Mouse (Mus musculus) ES-E14 (cell line): ENCODE measurements around the gene Rab44. TPM values are rescaled to one million over a fixed set of nuclear protein-coding genes. Genes with fewer than 3 reads are reported as not detected.
A peak's percentile ranks its signal among the peaks of the same experiment; 100 is the strongest.

Source experiments
- DNase-seq: peaks from one replicate; pipeline ENCODE4 v3.0.0-alpha.2; 2013; ENCODE audit warnings: low read depth, low spot score
- H3K27ac ChIP-seq: 2 replicates; pipeline ENCODE4 v1.5.1; 2012; ENCODE audit warnings: low read depth, mild to moderate bottlenecking, low read length, moderate library complexity, mixed read lengths; ENCODE audit not compliant: poor library complexity, insufficient read depth, severe bottlenecking
- H3K36me3 ChIP-seq: 2 replicates; pipeline ENCODE4 v1.6.1; 2012; ENCODE audit warnings: mild to moderate bottlenecking, low read length, moderate library complexity, mixed read lengths; ENCODE audit not compliant: control insufficient read depth, poor library complexity, insufficient read depth, severe bottlenecking
- H3K4me1 ChIP-seq, 2 experiments: fragments of 150-350 bp in 1 of 2; sonication (generic) in 1 of 2; 2 replicates each; pipeline ENCODE4 v1.6.1; 2012; ENCODE audit warnings: low read length in 2 of 2, mild to moderate bottlenecking in 1 of 2, mixed read lengths in 1 of 2; ENCODE audit not compliant: control insufficient read depth in 2 of 2, insufficient read depth in 2 of 2, poor library complexity in 1 of 2
- H3K4me3 ChIP-seq, 2 experiments: fragments of 150-350 bp in 1 of 2; sonication (generic) in 1 of 2; 2 replicates each; pipeline ENCODE4 v1.5.1; 2012; ENCODE audit warnings: low read length in 2 of 2, low read depth in 1 of 2, mild to moderate bottlenecking in 1 of 2, mixed read lengths in 1 of 2; ENCODE audit not compliant: insufficient read depth in 1 of 2, poor library complexity in 1 of 2, severe bottlenecking in 1 of 2
- H3K9ac ChIP-seq: 2 replicates; pipeline ENCODE4 v1.6.1; 2012; ENCODE audit warnings: low read depth, mild to moderate bottlenecking, low read length, mixed read lengths; ENCODE audit not compliant: poor library complexity, insufficient read depth, severe bottlenecking
- H3K9me3 ChIP-seq: fragments of 150-350 bp; sonication (generic); 2 replicates; pipeline ENCODE4 v1.6.1; 2012; ENCODE audit warnings: low read depth, mild to moderate bottlenecking, low read length; ENCODE audit not compliant: control insufficient read depth, insufficient read depth
- CHD2 ChIP-seq: IDR thresholded peaks from 2 replicates; pipeline ENCODE4 v1.6.1; 2014; ENCODE audit warnings: mild to moderate bottlenecking, low read depth, low read length, inconsistent platforms
- HCFC1 ChIP-seq: IDR thresholded peaks from 2 replicates; pipeline ENCODE4 v1.6.1; 2012; ENCODE audit warnings: low read length, inconsistent platforms, borderline replicate concordance; ENCODE audit not compliant: insufficient read depth
- MAFK ChIP-seq: IDR thresholded peaks from 2 replicates; pipeline ENCODE4 v1.6.1; 2014; ENCODE audit warnings: mild to moderate bottlenecking, low read depth, low read length, inconsistent platforms; ENCODE audit not compliant: insufficient read depth
- ZC3H11A ChIP-seq: IDR thresholded peaks from 2 replicates; pipeline ENCODE4 v1.6.1; 2012; ENCODE audit warnings: low read depth, mild to moderate bottlenecking, inconsistent platforms, low read length, borderline replicate concordance
- ZNF384 ChIP-seq: IDR thresholded peaks from 2 replicates; pipeline ENCODE4 v1.6.1; 2012; ENCODE audit warnings: low read depth, low read length, inconsistent platforms
- in situ Hi-C, 2 experiments: fragments of 600-800 bp; cut with MboI; formaldehyde crosslinking; loops; one replicate each; pipeline ENCODE4 v1.15.1; 2025; ENCODE audit warnings: low sequenced_read_pairs in 2 of 2, inconsistent platforms in 1 of 2; ENCODE audit not compliant: unreplicated experiment in 2 of 2
- total RNA-seq: library from RNA; depleted of rRNA; stranded (reverse); fragments of 300-350 nt; gene quantifications from 2 replicates; pipeline ENCODE4 v1.2.3, GENCODE M21; 2012

Rab44 gene
- total RNA-seq, 1 experiment, result 0.31 TPM

- in situ Hi-C loops, result loop anchor here (5.0 to 10.0 kb wide), 2 partner anchors 45 to 48 kb away; no protein-coding TSS in a partner anchor
- Histone ChIP-seq H3K4me1 (peaks cover 4 to 13% of the 10 kb centered on the region in 2 experiments; a peak in 2 of 4 replicates), H3K4me3 (no peak overlapping the region), H3K9me3 (no peaks in the 10 kb centered on the region), H3K36me3 (no peaks in the 10 kb centered on the region; the same call in 1 of the 2 replicates), H3K9ac (0 out of 2 replicates have a peak overlapping the region, but pooled peaks have one; percentile 12), H3K27ac (no peak overlapping the region)
- TF ChIP-seq CHD2, result no peak
- no peak for TF ChIP-seq MAFK
- no peak for TF ChIP-seq ZC3H11A
- no peak for TF ChIP-seq HCFC1
- no peak for TF ChIP-seq ZNF384
- DNase-seq, result no peak
Observed at GRCm38 (mm10) chr17:29092497-29092896, 21.4 kb upstream of the Rab44 start.

- DNase-seq, result peak; percentile 98
- Histone ChIP-seq H3K4me3 (peak overlapping the region; percentile 74 to 76), H3K27ac (no peak overlapping the region), H3K9me3 (no peaks in the 10 kb centered on the region), H3K9ac (peak overlapping the region; percentile 73), H3K36me3 (peaks cover 5% of the 10 kb centered on the region), H3K4me1 (peaks cover 4 to 19% of the 10 kb centered on the region in 2 experiments; a peak in 2 of 4 replicates)
- TF ChIP-seq MAFK, result no peak
- no peak for TF ChIP-seq ZNF384
- peak; percentile 71; the same call in 1 of the 2 replicates for TF ChIP-seq HCFC1
- no peak for TF ChIP-seq CHD2
- TF ChIP-seq ZC3H11A, result no peak
- in situ Hi-C loops, result loop anchor here (5.0 to 10.0 kb wide), 2 partner anchors 46 to 49 kb away; no protein-coding TSS in a partner anchor
Observed at GRCm38 (mm10) chr17:29093110-29093952, 20.6 kb upstream of the Rab44 start.

GRCm38 (mm10) chr17:29093961-29094309, 20.0 kb upstream of the Rab44 start:
- no peaks in the 10 kb centered on the region for H3K9me3 ChIP-seq
- no peak overlapping the region for H3K27ac ChIP-seq
- peak overlapping the region; percentile 74 to 76 for H3K4me3 ChIP-seq
- peaks cover 11% of the 10 kb centered on the region for H3K36me3 ChIP-seq
- H3K4me1 ChIP-seq, result peaks cover 4 to 23% of the 10 kb centered on the region in 2 experiments; a peak in 2 of 4 replicates
- DNase-seq, result no peak
- peak overlapping the region; percentile 73 for H3K9ac ChIP-seq
- TF ChIP-seq ZC3H11A (no peak), ZNF384 (no peak), MAFK (no peak), HCFC1 (no peak), CHD2 (no peak)
- in situ Hi-C loops, result loop anchor here (5.0 to 10.0 kb wide), 2 partner anchors 47 to 49 kb away; no protein-coding TSS in a partner anchor

DNA sequence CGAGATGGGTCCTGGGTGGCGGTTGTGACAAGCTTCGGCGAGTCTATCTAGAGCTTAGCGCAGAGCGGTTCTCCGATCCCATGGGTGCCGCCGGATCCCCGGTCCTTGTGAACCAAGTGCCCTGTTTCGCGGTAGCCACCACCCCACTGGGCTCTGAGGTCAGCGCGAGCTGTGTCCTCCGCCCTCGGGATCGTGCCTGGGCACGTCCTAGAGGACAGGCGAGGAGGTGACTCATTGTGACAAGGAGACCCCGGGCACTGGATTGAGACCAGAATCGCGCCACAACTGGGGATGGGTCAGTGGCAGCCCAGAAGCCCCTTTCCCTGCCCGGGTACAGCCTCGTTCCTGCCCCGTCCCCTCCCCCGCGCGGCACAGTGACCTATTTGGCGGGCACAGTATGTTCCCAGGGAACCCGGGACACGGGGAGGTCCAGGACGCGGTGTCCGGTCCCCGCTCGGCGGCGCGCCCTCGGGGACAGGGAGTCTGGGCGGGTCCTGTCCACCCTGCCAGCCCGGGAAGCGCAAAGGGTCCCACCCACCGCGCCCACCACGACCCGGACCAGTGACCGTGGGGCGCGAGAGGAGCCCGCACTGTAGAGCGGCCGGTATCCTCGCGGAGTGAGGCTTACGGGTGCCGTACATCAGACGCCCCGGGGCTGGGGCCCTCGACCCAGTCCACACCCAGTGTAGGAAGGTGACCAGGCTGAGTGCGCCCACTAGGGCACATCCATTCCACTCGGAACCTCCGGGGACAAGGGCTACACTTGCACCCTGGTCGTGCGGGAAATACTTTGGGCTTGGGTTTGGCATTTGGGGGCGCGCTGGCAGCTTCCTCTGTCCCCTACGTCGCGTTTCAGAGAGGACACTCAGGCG, 19.4 kb upstream of the Rab44 start:
- in situ Hi-C loops, result loop anchor here (5.0 to 10.0 kb wide), 2 partner anchors 47 to 50 kb away; no protein-coding TSS in a partner anchor

More for the DNA sequence above, 19.4 kb upstream of the Rab44 start:
- peaks cover 4 to 23% of the 10 kb centered on the region in 2 experiments; a peak in 2 of 4 replicates for H3K4me1 ChIP-seq
- H3K4me3 ChIP-seq, result peak overlapping the region; percentile 74 to 76
- TF ChIP-seq MAFK (no peak), ZC3H11A (no peak), CHD2 (no peak), HCFC1 (no peak), ZNF384 (no peak)
- H3K9me3 ChIP-seq, result no peaks in the 10 kb centered on the region
- H3K27ac ChIP-seq, result no peak overlapping the region
- peak overlapping the region; percentile 73 for H3K9ac ChIP-seq
- DNase-seq, result no peak
- H3K36me3 ChIP-seq, result peaks cover 15% of the 10 kb centered on the region
